Mouse (Mus musculus) T-cell, adult 2 months (primary cell): ENCODE data around the gene 1700037C18Rik.

Source experiments
- DNase-seq: peaks from one replicate; pipeline ENCODE4 v3.0.0; 2022; ENCODE audit warnings: low spot score

1700037C18Rik gene

DNA sequence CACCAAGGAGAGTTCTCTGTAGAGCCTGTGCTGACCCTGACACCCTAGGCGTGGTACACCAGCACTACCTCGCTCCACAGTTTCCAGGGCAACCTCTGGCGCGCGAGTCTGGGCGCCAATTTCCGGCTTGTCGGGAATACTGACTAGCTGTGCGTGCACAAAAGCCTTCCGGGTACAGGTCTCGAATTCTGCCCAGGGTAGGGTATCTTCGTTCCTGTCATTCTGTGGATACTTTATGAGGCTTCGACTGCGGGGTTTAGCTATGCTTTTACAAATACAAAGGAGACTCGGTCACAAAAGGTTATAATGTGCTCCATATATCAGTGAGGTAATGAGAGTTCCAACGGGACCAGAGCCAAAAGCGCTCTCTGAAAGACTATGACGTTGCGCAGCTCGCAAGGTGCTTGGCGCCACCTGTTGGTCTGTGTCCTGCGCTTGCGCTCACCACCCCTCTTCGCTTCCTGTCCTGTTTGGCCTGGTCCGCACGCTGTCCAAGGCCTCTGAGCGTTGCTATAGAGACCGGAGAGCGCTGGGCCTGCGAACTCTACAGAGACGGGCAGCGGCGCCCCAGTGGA, at the start of gene 1700037C18Rik, which contains the start of gene Cluap1:
1700037C18Rik (minus strand) TSS at position 153 of the 575 bp plus-strand sequence.
Cluap1 (plus strand) TSS at position 265 of the 575 bp plus-strand sequence.
- peak; percentile 83 for DNase-seq

DNA sequence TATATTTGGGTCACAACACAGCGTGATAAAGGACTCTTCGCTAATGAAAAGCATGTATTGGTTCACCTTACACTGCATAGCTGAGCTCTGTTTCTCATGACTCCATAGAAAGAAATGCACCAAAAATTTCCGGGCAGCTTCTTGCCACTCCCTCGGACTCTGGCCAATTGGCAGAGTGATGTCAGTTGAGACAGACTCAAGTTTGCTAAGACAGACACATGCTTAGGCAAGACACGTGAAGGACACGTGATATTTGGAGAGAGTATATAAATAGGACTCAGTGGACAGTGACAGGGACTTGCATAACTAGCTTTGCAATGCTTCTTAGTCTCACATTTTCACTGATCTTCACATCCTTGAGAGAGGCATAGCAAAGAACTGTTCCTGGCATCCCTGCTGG, 47.9 kb upstream of the 1700037C18Rik start:
- DNase-seq, result no peak

DNA sequence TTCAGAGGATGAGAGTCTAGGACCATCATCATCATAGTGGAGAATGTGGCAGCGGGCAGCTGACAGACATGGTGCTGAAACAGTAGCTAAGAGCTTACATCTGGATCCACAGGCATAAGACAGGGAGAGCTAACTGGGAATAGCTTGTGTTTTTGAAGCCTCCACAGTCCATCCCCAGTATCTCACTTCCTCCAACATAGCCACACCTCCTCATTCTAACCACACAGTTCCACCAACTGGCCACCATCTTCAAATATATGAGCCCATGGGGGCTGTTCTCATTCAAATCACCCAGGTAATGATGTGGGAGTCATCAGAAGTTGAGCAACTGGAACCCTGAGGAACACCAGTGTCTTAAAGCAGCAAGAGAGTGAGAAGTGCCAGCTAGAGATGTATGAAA, 42.7 kb upstream of the 1700037C18Rik start:
- no peak for DNase-seq

DNA sequence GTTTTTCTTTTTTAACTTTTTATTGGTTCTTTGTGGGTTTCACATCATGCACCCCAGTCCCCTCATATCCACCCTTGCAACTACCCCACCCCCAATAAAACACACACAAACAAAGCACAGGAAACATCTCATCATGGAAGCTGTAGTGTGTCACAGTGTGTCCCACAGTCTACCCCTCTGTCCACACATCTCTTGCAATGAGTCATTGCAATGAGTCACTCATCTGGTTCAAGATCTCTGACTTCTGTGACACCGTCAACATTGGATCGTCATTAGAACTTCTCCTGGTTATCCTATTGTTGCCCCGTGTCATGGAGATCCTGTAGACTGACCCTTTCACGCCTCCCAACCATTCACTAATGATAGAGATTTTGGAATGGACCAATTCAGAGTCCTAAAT, 26.2 kb upstream of the 1700037C18Rik start:
- no peak for DNase-seq

DNA sequence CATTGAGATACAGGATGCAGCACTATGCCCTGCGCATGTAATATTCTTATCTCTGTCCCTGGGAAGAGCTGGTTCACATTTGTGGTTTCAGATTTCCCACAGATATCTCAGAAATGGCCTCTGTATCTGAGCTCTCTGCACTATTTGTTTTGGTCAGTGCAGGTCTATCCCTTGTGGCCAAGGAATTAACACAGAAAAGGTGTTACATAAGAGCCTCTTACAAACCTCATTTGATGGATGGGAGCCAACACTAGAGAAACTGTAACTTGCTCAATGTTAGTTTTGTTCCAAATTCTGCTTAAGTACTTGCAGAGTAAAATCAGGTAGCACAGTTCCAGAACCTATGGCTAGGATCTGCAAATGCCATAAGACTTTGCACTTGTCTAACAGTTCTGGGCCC, 25.6 kb upstream of the 1700037C18Rik start:
- DNase-seq, result no peak

DNA sequence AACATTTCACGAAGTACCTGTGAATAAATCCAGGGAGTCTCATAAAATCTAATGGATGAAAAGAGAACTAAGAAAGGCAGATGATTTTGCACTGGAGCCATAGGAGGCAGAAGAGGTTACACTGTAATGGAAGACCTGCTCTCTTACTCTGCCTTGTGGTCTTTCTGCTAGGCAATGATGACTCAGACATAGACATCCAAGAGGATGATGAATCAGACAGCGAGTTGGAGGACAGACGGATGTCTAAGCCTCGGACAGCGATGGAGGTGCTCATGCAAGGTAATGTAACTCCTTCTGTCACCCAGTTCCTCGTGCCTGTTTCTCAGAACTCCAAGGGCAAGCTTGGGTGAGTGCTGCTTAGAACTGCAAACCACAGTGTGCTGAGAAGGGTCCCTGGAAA, 25.0 kb upstream of the 1700037C18Rik start:
- no peak for DNase-seq

DNA sequence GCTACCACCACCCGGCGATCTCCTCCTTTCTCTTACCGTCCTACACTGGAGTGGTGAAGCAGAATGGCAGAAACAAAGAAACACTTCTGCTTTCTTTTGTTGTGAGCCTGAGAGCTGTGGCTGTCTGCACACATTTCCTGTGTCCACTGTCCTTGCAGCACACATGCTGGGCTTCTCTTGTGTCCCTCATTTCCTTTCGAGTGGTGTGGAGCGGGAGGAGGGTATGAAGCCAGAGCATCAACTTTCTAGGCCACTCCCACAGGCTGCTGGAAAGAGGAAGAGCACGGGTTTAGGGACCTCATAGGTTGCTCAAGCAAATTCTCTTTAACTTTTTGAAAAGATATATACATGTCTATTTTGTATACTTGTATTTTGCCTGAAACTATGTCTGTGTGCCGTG, 20.7 kb upstream of the 1700037C18Rik start:
- DNase-seq, result no peak

DNA sequence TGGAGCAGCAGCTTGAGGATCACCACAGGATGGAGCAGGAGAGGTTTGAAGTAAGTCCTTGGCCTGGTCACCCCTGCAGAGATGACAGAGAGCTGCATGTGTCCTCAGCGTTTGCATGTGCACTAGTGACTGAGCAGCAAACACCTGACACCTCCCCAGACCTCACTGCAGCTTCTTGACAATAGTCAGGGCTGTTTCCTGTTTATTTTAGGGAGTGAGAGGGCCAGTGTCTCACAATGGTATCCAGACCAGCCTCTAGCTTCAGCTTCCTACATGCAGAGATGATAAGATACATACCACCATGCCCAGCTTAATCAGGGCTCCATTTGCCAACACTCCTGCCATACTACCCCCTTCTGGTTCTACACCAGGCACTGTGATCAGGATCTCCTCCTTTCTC, 20.1 kb upstream of the 1700037C18Rik start:
- DNase-seq, result no peak

DNA sequence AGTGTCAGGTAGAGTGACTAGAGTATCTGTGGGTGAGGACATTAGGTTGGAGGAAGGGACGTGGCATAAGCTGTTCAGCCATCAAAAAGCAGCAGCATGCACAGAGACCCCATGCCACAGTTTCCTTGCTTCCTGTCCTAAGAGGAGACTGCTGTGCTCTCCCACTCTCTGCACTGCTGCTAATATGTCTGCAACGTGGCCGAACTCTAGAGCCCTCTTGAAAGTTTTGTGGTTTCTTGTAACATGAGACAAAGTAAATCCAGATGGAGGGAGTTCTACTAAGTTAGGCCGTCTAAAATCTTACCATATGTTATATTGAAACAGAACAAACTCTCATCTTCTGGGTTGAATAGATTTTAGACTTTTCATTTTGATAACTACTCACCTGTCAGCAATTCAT, 15.5 kb upstream of the 1700037C18Rik start:
- no peak for DNase-seq

DNA sequence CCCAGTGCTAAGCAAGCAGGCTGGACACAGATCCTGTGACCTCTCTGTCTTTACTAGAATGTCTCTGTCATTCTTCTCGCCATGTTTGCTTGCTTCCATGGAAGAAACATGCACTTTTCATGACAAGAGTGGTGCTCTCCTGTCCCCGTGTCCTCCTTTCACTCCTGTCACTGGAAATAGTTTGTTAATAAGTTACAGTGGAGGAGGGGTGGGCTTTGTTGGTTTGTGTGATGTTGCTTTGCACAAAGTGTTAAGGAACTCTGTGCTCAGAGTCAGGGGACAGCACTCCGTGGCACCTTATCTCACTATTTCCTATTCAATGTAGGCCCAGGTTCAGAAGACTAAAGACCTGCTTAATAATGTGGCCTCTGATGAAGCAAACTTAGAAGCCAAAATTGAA, 15.0 kb upstream of the 1700037C18Rik start:
- no peak for DNase-seq

DNA sequence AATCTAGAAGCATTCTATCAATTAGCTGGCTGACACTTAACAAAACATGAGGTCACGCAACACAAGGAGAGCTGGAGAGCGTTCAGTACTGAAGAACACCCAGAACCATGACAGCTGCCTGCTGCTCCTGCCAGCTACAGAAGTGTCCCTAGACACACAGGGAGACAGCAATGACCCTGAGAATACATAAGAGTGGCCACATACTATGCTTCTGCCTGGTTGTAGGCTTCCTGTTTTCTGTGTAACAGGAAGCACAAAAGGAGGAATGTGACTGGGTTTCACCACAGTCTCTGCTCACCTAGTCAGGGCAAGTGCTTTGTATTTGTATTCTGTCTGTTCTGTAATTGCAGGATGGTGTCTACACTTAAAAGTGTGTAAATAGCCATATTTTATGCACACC, 12.3 kb upstream of the 1700037C18Rik start:
- DNase-seq, result no peak

DNA sequence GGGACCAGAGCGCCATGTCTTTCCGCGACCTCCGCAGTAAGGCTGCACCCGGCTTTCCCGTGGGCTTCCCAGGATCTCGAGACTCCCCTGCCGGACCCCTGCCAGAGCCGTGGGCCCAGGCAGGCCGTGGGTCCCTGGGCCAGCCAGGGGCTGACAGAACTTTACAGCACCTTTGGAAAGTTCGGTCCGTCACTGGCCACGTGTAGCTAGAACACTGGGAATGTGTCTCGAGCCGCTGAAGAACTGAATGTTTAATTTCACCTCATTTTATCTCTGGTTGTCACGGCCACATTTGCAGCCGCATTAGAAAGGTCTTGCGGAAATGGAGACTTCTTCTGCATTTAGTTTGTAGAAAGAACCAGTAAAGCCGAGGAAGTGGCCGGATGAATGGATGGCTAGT, 629 bp upstream of the 1700037C18Rik start:
- DNase-seq, result no peak

DNA sequence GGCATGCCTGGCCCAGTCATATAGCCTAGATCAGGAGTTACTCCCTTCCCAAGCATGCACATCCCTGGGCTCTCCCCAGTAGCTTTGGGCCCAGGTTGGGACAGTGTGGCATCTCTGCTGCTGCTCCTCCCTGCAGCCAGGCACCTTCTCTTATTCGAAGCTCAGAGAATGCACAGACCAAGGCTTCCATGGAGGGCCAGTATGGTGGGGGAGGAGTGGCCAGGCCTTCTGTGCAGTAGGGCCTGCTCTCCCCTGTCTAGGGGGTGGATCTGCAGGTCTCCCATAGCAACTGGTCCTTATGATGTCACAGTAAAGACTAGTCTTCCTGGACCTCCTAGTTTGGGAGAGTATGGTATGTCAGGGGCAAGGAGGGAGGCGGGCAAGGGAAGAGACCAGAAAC, 1.0 kb downstream of the 1700037C18Rik start:
- DNase-seq, result no peak

DNA sequence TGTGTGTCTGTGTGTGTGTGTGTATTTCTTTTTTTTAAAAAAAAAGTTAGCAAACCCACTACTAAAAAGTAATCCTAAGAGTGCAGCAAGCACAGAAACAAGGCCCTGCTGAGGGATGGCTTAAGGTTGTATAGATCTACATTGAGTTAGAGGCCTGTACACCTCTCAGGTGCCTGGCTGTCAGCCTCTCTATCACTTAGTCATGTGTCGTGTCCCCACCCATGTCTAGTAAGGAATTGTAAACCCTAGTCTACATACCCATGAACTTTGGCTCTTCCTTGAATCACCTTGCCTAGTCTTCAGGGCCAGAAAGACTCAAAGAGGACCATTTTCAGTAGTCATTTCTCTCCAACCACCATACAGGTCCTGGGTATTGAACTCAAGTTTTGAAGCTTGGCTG, 11.9 kb downstream of the 1700037C18Rik start:
- DNase-seq, result no peak

DNA sequence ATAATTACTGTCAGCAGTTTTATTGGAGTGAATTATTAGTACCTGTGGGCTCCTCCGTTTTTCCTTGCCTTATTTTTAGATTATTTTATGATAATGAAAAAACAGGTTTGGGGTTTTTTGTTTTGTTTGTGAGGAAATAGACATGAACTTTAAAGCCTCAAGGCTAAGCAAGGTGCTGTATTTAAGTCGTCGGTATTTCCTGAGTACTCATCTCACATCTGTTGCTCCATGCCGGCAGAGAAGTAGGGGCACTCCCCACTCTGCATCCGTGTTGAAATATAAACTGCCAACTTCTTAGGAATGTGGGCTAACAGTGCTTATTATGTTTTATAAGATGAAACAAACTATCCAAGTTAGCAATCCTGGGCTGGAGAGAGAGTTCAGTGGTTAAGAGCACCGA, 12.4 kb downstream of the 1700037C18Rik start:
- no peak for DNase-seq

DNA sequence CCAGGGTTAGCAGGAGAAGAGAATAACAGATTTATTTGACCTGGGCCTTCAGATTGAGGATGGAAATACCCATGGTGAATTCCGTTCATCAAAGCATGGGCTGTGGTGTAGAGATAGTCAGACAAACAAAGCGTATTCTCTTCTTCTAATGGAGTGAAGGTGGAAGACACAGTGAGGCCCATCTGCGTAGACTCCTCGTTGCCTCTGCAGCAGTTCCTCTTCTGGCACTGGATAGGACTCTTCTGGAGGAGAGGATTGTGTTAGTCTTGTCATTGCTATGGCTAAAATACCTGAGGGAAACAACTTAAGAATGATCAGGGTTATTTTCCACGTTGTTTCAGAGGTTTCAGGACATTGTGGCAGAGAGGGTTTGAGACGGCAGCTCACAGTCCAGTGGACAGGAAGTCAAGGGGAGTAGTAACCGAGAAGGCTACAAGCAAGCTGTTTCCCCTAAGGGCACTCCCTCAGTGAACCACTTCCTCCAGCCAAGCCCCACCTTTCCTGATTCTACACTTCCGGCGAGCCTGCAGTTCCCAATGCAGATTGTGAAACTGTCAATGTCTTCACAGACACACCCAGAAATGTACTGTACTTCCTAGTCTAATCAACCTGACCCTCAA, 13.2 kb downstream of the 1700037C18Rik start:
- peak; percentile 69 for DNase-seq

DNA sequence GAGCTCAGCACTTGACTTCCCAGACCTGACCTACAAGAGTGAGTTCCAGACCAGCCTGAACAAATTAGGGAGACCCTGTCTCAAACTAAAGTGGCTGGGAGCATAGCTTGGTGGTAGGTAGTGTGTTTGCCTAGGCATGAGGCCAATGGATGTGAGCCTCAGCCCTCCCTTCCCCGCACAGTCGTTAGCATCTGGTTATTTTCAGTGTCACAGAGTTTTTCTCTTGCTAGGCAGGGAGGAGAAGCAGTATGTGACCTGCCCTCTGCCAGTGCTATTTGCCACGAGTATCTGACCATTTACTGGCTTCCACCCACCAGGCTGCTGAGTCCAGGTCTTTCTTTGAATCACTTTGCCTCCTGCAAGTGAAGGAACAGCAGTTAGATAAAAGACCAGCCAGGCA, 14.8 kb downstream of the 1700037C18Rik start:
- DNase-seq, result no peak

DNA sequence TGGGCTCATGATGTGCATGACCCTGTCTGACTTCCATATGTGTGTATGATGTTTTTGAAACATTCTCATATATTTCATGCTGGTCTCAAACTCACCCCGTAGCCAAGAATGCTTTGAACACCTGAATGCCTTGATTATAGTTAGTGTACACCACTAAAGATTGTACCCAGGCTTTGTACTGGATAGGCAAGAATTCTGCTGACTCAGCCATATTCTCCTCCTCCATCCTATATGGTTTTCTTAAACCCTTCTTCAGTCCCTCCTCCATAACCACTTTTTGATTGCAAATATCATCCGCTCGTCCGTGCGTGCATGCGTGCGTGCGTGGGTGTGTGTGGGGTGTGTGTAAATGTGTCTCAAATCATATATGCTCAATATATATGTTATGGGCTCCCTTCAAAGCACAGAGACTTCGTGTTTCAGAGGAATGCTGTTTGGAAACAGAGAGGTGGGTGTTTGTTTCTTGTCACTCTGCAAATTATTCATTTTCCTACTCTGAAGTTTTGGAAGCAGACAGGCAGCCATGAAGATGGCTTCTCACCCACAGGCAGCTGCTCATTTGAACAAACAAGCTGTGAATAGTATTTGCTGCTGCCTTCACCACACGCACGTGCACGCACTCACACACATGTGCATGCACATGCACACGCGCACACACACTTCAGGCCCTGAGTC, 16.7 kb downstream of the 1700037C18Rik start:
- no peak for DNase-seq

DNA sequence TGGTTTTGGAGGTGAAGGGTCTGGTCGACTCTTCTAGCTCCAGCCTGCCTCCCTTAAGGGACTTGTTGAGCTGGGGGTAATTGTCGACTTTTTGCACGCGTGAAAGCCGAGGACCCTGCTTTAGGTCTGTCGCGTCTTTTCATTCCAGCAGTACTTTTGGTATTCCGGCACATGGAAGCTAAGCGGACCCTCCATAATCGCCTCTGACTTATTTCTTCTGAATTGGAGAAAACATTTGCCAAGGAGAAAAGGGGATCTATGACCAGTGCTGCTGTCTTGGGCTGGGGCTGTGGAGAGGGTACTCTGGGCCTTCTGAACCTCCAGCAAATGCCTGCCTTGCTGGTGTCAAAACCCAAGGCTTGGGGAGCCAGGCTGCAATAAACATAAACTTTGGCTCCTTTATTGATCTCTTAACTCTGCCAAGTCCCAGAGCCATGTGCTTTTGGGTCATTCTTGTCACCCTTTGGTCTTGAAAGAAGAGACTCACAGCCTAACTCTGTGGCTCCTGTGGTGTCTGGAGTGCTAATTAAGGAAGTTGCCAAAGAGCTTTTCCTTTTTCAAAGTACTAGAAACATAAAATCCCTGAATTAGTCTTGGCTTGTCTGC, 23.3 kb downstream of the 1700037C18Rik start:
- DNase-seq, result no peak

DNA sequence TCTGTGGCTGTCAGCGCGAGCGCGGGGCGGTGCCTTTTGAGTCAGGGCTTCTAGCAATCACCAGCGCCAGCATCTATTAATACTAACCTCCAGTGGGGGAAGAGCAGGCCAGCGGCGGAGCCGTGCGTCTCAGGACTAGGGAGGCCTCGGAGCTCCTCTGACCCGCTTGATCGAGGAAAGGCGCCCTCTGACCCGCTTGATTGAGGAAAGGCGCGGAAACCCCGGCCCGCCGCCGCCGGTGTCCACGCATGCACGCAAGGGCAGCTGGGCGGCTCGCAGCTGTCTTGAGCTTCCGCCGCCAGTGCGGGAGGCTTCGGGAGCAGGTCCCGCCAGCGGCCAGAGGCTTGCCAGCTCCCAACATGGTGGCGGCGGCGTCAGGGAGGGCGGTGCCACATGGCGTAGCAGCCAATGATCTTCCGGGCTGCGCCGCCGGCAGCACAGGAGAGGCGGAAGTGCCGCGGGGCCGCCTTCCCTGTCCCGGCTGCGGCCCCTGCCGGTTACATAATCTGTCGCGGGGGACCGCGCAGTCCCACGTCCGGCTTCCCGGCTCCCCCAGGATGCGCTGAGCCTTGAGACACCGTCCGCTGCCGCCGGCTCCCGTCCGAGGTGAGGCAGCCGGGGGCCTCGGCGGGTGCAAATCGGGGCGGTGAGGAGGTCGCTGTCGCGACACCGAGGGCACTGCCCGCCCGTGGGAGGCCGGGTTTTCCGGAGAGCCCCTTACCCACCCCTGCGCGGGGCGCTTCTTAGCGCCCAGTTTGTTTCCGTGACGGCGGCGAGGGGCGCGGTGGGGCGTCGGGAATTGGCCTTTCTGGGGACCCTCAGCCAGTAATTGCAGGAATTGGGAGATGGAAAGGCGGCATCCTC, 24.1 kb downstream of the 1700037C18Rik start, which contains the start of the genes Zfp597 and Gm20695:
Zfp597 (minus strand) TSS at position 361 of the 864 bp plus-strand sequence.
Gm20695 (plus strand) TSS at position 448 of the 864 bp plus-strand sequence.
- peak; percentile 91 for DNase-seq

DNA sequence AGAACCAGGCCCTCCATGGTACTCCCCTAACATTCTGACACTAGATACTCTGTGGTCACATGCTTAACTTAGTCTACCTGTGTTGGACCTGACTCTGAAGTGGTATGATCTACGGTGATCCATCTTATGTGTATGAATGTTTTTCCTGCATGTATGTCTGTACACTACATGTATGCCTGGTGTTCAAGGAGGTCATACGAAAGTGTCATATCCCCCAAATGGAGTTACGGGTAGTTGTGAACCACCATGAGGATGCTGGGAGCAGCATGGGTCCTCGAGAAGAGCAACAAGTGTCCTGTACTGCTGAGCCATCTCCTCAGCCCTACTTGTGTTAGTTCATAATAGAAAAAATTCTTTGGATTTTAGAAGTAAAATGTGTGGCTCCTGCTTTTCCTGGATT, 32.1 kb downstream of the 1700037C18Rik start:
- no peak for DNase-seq
